Mouse (Mus musculus) bone marrow macrophage, adult 2 months (primary cell): ENCODE results near the gene Mrps6. TPM values are rescaled to one million over a fixed set of nuclear protein-coding genes. Genes with fewer than 3 reads are reported as not detected.

Source experiments
- H3K27ac ChIP-seq: 2 replicates; pipeline ENCODE4 v1.5.1; 2012; ENCODE audit warnings: low read depth, low read length; ENCODE audit not compliant: insufficient read depth
- H3K4me1 ChIP-seq: 2 replicates; pipeline ENCODE4 v1.6.1; 2012; ENCODE audit warnings: low read length; ENCODE audit not compliant: control insufficient read depth, insufficient read depth
- H3K4me3 ChIP-seq: 2 replicates; pipeline ENCODE4 v1.5.1; 2012; ENCODE audit warnings: mild to moderate bottlenecking, low read length, moderate library complexity; ENCODE audit not compliant: insufficient read depth
- CTCF ChIP-seq: IDR thresholded peaks from 2 replicates; pipeline ENCODE4 v1.5.1; 2012; ENCODE audit warnings: low read depth, mild to moderate bottlenecking, low read length, moderate library complexity
- POLR2A ChIP-seq: IDR thresholded peaks from 2 replicates; pipeline ENCODE4 v1.6.1; 2012; ENCODE audit warnings: mild to moderate bottlenecking, low read depth, low read length, borderline replicate concordance
- polyA plus RNA-seq: library from polyadenylated mRNA; stranded (reverse); fragments of >200 nt; gene quantifications from 2 replicates; pipeline ENCODE4 v1.2.4, GENCODE M21; 2012; ENCODE audit not compliant: missing spikeins, insufficient read depth, insufficient read length

The Mrps6 gene
- polyA plus RNA-seq, 1 experiment: 32.2 TPM

- peaks cover 18% of the 10 kb centered on the region for H3K4me1 ChIP-seq
- TF ChIP-seq CTCF (no peak), POLR2A (no peak)
- no peak overlapping the region for H3K27ac ChIP-seq
- no peak overlapping the region for H3K4me3 ChIP-seq
Observed at GRCm38 (mm10) chr16:92062832-92063231, 4.8 kb downstream of the Mrps6 start.

- Histone ChIP-seq H3K4me3 (no peak overlapping the region), H3K27ac (no peak overlapping the region), H3K4me1 (peaks cover 16% of the 10 kb centered on the region)
- TF ChIP-seq POLR2A: no peak
- no peak for TF ChIP-seq CTCF
Observed at GRCm38 (mm10) chr16:92064801-92065200, 6.7 kb downstream of the Mrps6 start.

- Histone ChIP-seq H3K4me3 (no peak overlapping the region), H3K4me1 (no peaks in the 10 kb centered on the region), H3K27ac (no peak overlapping the region)
- TF ChIP-seq CTCF: no peak
- no peak for TF ChIP-seq POLR2A
Observed at GRCm38 (mm10) chr16:92070338-92070737, 12.3 kb downstream of the Mrps6 start.

- TF ChIP-seq POLR2A: no peak
- no peak for TF ChIP-seq CTCF
- Histone ChIP-seq H3K4me1 (no peaks in the 10 kb centered on the region), H3K4me3 (no peak overlapping the region), H3K27ac (no peak overlapping the region)
Observed at GRCm38 (mm10) chr16:92076797-92077196, 18.7 kb downstream of the Mrps6 start.

- no peak for TF ChIP-seq POLR2A
- TF ChIP-seq CTCF: no peak
- no peak overlapping the region for H3K27ac ChIP-seq
- no peak overlapping the region for H3K4me3 ChIP-seq
- H3K4me1 ChIP-seq: peaks cover under 1% of the 10 kb centered on the region
Observed at GRCm38 (mm10) chr16:92083771-92084453, 25.8 kb downstream of the Mrps6 start.

GRCm38 (mm10) chr16:92089225-92089624 lies 31.2 kb downstream of the Mrps6 start:
- H3K27ac ChIP-seq: peak overlapping the region; percentile 67
- H3K4me3 ChIP-seq: no peak overlapping the region
- no peak for TF ChIP-seq POLR2A
- TF ChIP-seq CTCF: no peak
- H3K4me1 ChIP-seq: peaks cover 11% of the 10 kb centered on the region

- Histone ChIP-seq H3K4me1 (peaks cover 11% of the 10 kb centered on the region), H3K27ac (no peak overlapping the region), H3K4me3 (no peak overlapping the region)
- TF ChIP-seq POLR2A: no peak
- no peak for TF ChIP-seq CTCF
Observed at GRCm38 (mm10) chr16:92091876-92092275, 33.8 kb downstream of the Mrps6 start.

- Histone ChIP-seq H3K4me1 (no peaks in the 10 kb centered on the region), H3K4me3 (no peak overlapping the region), H3K27ac (no peak overlapping the region)
- no peak for TF ChIP-seq POLR2A
- no peak for TF ChIP-seq CTCF
Observed at GRCm38 (mm10) chr16:92098351-92099051, 40.4 kb downstream of the Mrps6 start.

GRCm38 (mm10) chr16:92099598-92099997 lies 41.5 kb downstream of the Mrps6 start:
- TF ChIP-seq CTCF: no peak
- no peak for TF ChIP-seq POLR2A
- peaks cover under 1% of the 10 kb centered on the region for H3K4me1 ChIP-seq
- H3K4me3 ChIP-seq: no peak overlapping the region
- no peak overlapping the region for H3K27ac ChIP-seq

GRCm38 (mm10) chr16:92100111-92100510 lies 42.0 kb downstream of the Mrps6 start:
- Histone ChIP-seq H3K4me1 (peaks cover 6% of the 10 kb centered on the region), H3K4me3 (no peak overlapping the region), H3K27ac (no peak overlapping the region)
- TF ChIP-seq POLR2A (no peak), CTCF (no peak)
